Mouse (Mus musculus): ENCODE data around the gene Pdxk. TPM values are rescaled to one million over a fixed set of nuclear protein-coding genes. Genes with fewer than 3 reads are reported as not detected.
"Not testable (repeated sequence)": the region's sequence is repeated elsewhere in the genome, so short reads cannot be mapped to it uniquely, and the experiment has no call there.

Gene Pdxk
- polyA plus RNA-seq, 1 experiment from 2014 or later = 11.8 TPM

DNA sequence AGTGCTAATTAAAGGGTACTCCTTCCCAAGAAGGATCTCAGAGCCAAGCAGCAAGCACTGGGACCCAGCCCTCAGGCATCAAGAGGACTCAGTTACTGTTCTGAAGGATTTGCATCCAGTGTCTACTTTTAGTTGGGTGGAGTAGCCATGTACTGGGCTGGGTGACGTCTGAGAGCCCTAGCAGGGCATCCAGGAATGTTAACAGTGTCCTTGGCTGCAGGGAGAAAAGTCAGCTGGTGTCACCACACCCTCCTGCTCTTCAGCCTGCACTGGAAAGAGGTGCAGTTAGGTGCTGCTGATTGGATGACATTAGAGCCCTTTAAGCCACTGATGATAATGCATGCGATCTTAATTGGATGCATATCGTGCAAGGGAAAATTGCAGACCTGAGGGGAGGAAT is 31.9 kb downstream of the Pdxk start:
- WGBS = 65% methylated on average over 3 of the region's 3 CpGs
- H3K4me2 ChIP-seq = no peak overlapping the region
- no peaks in the 10 kb centered on the region for H3K4me1 ChIP-seq
- H3K27me3 ChIP-seq (replicated peaks) = no peaks in the 10 kb centered on the region
- peaks cover 10% of the 10 kb centered on the region for H3K36me3 ChIP-seq
- H3K27ac ChIP-seq = no peak overlapping the region
- no peak for ATAC-seq (ENCODE audit: insufficient read depth, low FRiP score, low read depth)
- no peak overlapping the region for H3K4me3 ChIP-seq (replicated peaks)
- no peaks in the 10 kb centered on the region for H3K9me3 ChIP-seq
- no peak overlapping the region for H3K9ac ChIP-seq

DNA sequence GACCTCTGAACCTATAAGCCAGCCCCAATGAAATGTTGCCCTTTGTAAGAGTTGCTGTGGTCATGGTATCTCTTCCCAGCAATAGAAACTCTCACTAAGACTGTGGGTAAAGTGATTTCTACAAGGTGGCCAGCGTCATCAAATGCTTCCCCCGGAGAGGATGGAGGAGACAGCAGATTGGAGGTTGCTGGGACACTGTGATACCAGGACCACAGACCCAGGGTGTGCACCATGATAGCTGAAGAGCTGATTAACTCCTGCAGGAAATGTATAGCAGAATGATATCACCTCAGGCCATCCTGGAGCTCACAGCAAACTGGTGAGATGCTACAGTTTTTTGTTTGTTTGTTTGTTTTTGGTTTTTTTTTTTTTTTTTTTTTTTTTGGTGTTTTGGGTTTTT is 35.0 kb downstream of the Pdxk start:
- H3K4me1 ChIP-seq = peaks cover 8% of the 10 kb centered on the region
- H3K9ac ChIP-seq = no peak overlapping the region
- H3K4me3 ChIP-seq (replicated peaks) = no peak overlapping the region
- 84% methylated on average over 2 of the region's 2 CpGs for WGBS
- H3K9me3 ChIP-seq = no peaks in the 10 kb centered on the region
- H3K4me2 ChIP-seq = no peak overlapping the region
- no peak overlapping the region for H3K27ac ChIP-seq
- no peak for ATAC-seq (ENCODE audit: insufficient read depth, low FRiP score, low read depth)
- H3K27me3 ChIP-seq (replicated peaks) = no peaks in the 10 kb centered on the region
- H3K36me3 ChIP-seq = peaks cover 20% of the 10 kb centered on the region

DNA sequence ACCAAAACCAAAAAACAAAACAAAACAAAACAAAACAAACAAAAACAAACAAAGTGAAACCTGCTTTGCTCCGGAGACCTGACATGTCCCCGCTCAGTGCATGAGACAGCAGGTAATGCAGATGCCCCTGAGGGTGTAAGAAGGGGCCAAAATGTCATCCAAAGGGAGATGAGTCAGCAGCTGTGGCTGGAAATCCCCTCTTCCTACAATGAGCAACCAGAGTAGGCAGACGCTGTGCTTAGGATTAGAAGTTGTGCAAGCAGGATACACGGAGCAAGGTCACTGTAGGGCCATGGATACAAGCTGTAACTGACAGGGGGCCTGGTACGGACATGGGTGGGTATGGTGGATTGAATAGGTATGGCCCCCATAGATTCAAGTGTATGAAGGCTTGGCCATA is 35.6 kb downstream of the Pdxk start:
- H3K27ac ChIP-seq = no peak overlapping the region
- H3K9ac ChIP-seq = no peak overlapping the region
- WGBS = 75% methylated on average over 5 of the region's 5 CpGs
- no peak overlapping the region for H3K4me2 ChIP-seq
- no peak overlapping the region for H3K4me3 ChIP-seq (replicated peaks)
- peaks cover 8% of the 10 kb centered on the region for H3K4me1 ChIP-seq
- peaks cover 20% of the 10 kb centered on the region for H3K36me3 ChIP-seq
- ATAC-seq (ENCODE audit: insufficient read depth, low FRiP score, low read depth) = no peak
- no peaks in the 10 kb centered on the region for H3K9me3 ChIP-seq
- H3K27me3 ChIP-seq (replicated peaks) = no peaks in the 10 kb centered on the region

DNA sequence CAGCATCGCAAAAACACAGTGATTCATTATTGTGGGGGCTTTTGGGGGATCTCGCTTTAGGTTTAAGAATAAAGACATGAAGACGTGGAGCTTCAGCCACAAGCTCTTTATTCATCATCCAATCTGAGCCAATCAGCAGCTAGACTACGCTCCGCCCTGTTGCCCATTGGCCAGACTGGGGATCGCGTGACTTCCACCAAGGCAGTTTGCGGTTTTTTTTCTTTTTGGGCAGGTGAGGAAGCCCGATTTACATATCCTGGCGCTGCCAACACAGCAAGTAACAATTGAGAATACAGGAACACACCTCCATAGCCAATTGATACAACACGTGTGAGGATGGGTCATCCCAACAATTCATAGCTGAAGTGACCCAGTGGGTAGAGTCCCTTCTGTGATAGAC is 36.7 kb downstream of the Pdxk start:
- Histone ChIP-seq H3K4me3 (replicated peaks) (no peak overlapping the region), H3K4me2 (no peak overlapping the region), H3K27ac (no peak overlapping the region), H3K9me3 (no peaks in the 10 kb centered on the region), H3K4me1 (peaks cover 8% of the 10 kb centered on the region), H3K9ac (no peak overlapping the region), H3K27me3 (replicated peaks) (no peaks in the 10 kb centered on the region), H3K36me3 (peaks cover 20% of the 10 kb centered on the region)
- WGBS = 92% methylated on average over 11 of the region's 11 CpGs
- ATAC-seq (ENCODE audit: insufficient read depth, low FRiP score, low read depth) = no peak

DNA sequence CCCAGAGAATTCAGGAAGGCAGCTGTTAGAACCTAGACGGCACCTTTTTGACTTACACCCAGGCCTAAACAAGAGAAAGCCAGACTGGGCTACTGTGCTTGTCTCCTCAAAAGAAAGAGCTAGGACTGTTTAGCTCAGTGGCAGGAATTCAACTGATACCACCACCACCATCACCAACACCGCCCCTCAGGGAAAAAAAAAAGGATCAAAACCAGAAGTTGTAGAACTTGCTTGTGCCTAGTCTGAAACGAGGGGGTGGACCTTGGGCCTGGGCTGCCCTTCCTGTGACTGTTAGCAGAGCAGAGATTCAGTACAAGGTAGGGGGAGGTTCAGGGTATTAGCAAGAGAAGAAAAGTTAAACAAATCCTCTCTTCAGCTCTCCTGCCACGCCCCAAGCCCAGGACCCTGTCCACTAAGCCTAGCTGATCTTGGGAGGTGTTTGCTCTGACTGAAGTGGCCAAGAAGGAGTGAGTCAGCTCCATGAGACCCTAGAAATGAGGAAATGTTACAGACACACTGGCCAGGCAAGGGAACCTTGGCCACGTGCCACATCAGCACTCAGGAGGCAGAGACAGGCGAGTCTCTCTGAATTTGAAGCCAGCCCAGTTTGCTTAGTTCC is 38.5 kb downstream of the Pdxk start:
- Histone ChIP-seq H3K27ac (peak overlapping the region; percentile 90), H3K36me3 (peaks cover 20% of the 10 kb centered on the region), H3K9ac (peak overlapping the region; percentile 97; the same call in 1 of the 2 replicates), H3K4me1 (peaks cover 8% of the 10 kb centered on the region), H3K9me3 (no peaks in the 10 kb centered on the region), H3K27me3 (replicated peaks) (no peaks in the 10 kb centered on the region), H3K4me3 (replicated peaks) (peak overlapping the region; percentile 66), H3K4me2 (peak overlapping the region; percentile 76)
- peak; percentile 53 for ATAC-seq (ENCODE audit: insufficient read depth, low FRiP score, low read depth)
- WGBS = 32% methylated on average over 6 of the region's 6 CpGs

DNA sequence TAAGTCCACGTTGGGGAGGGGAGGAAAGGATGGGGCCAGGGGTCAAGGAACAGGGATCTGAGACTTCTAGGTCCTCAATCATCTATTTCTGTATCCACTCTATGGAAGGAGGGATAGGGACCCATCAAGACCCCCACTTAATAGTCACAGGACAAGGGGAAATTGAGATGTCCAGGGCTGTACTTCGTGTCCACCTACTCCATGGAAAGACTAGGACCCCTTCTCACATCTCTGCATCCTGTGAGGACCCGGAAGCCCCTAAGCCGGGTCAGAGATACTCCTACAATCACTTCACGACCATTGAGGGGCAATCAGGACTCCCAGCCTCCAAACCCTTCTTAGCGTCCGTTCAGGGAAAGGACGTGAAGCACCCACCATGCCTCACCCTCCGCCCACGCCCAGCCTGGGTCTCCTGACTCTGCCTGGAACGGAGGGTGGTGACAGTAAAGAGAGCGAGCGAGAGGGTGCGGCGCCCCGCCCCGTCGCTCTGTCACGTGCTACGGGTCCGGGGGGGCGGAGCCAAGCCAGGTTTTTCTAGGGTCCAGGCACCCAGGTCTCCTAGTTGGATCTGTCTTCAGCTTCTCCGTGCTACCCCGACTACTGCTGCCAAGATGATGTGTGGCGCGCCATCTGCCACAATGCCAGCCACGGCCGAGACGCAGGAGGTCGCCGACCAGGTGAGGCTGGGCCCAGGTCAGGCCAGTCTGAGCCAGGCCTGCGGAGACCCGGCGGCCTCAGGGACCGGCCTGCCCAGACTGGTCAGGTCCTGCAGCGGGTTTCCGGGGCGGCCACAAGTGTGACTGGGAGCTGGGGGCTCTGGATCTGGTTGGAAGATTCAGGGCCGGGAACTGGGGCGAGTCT is 39.4 kb downstream of the Pdxk start, which contains the start of gene Cstb:
Cstb (plus strand) TSS at position 489 of the 861 bp plus-strand sequence.
- Histone ChIP-seq H3K4me1 (peaks cover 8% of the 10 kb centered on the region), H3K9me3 (no peaks in the 10 kb centered on the region), H3K4me3 (replicated peaks) (peak within 1 kb of the TSS; percentile 66), H3K4me2 (peak within 1 kb of the TSS; percentile 76), H3K27ac (peak within 1 kb of the TSS; percentile 90), H3K36me3 (peaks cover 20% of the 10 kb centered on the region), H3K9ac (peak within 1 kb of the TSS; percentile 97), H3K27me3 (replicated peaks) (no peaks in the 10 kb centered on the region)
- peak; percentile 90 for ATAC-seq (ENCODE audit: insufficient read depth, low FRiP score, low read depth)
- under 1% methylated on average over 40 of the region's 40 CpGs for WGBS

DNA sequence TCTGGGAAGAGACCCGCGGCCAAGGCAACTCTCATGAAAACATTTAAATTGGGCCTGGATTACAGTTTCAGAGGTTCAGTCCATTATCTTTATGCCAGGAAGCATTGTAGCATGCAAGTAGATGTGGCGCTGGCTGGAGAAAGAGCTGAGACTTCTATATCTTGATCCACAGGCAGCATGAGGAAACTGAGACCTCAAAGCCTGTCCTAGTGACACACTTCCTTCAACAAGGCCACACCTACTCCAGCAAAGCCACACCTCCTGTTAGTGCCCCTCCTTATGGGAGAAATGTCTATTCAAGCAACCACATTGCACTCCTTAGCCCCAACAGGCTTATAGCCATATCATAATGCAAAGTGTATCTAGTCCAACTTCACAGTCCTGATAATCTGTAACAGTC is 42.2 kb downstream of the Pdxk start:
- 87% methylated on average over 3 of the region's 3 CpGs for WGBS
- Histone ChIP-seq H3K27ac (no peak overlapping the region), H3K4me1 (peaks cover 8% of the 10 kb centered on the region), H3K27me3 (replicated peaks) (no peaks in the 10 kb centered on the region), H3K9me3 (no peaks in the 10 kb centered on the region), H3K36me3 (peaks cover 8% of the 10 kb centered on the region), H3K4me3 (replicated peaks) (no peak overlapping the region), H3K4me2 (no peak overlapping the region), H3K9ac (no peak overlapping the region)
- ATAC-seq (ENCODE audit: insufficient read depth, low FRiP score, low read depth) = no peak

DNA sequence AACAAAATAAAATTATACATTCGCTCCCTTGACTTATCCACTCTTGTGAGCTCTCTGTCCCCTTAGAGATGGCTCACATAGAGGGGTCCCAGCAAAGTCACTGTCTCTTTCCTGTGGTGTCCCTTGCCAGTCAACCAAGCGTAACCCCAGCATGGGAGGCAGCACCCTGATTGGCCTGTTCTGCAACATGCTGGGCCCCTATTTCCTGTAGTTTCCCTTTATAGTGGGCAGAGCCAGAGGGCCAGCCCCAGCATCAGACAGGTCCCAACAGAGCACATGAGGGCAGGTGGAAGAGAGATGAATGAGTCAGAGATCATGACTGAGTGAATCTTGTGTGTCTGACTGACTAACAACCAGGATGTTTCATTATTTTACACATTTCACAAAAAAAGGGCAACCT is 43.8 kb downstream of the Pdxk start:
- WGBS = 81% methylated on average over 2 of the region's 2 CpGs
- no peak for ATAC-seq (ENCODE audit: insufficient read depth, low FRiP score, low read depth)
- H3K36me3 ChIP-seq = no peaks in the 10 kb centered on the region
- no peak overlapping the region for H3K9ac ChIP-seq
- no peaks in the 10 kb centered on the region for H3K27me3 ChIP-seq (replicated peaks)
- H3K4me1 ChIP-seq = peaks cover 5% of the 10 kb centered on the region
- H3K4me2 ChIP-seq = no peak overlapping the region
- peak overlapping the region; percentile 7; the same call in 1 of the 2 replicates for H3K27ac ChIP-seq
- no peak overlapping the region for H3K4me3 ChIP-seq (replicated peaks)
- H3K9me3 ChIP-seq = no peaks in the 10 kb centered on the region

DNA sequence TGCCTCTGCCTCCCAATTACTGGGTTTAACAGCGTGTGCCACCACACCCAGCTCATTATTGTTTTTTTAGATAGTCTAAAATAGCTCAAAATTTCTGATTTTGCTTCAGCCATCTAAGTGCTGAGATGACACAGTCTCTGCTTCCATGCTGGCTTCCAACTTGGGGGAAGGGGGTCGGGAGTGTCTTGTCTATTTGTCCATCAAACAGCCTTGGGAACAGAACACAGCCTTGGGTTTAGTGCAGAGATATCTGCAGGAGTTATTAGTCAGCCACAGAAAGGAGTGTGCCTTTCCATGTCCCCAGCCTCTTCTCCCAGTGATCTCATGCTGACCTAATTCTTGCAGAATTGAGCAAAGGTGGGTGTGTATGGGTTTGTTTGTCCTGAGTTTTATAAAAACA is 46.0 kb downstream of the Pdxk start:
- no peaks in the 10 kb centered on the region for H3K9me3 ChIP-seq
- H3K36me3 ChIP-seq = no peaks in the 10 kb centered on the region
- no peak overlapping the region for H3K4me2 ChIP-seq
- no peaks in the 10 kb centered on the region for H3K4me1 ChIP-seq
- H3K9ac ChIP-seq = no peak overlapping the region
- WGBS = 74% methylated on average over 2 of the region's 2 CpGs
- H3K4me3 ChIP-seq (replicated peaks) = no peak overlapping the region
- H3K27ac ChIP-seq = no peak overlapping the region
- H3K27me3 ChIP-seq (replicated peaks) = no peaks in the 10 kb centered on the region
- ATAC-seq (ENCODE audit: insufficient read depth, low FRiP score, low read depth) = no peak

DNA sequence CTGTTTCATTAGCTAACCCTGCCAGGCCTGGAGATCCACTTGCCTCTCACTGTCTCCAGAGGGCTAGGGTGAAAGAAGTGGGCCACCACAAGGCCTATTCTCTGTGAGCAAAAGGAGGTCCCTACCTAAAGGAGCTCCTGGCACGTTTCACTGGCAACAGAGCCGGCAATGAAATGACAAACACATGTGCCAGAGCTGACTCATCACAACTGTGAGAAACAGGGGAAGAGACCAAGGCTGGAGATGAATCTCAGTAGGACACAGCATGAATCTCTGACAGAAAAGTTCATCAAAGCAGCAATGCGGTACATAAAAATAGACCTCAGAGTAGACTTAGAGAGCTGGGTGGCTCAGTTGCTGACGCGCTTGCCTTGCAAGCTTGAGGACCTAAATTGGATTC is 46.9 kb downstream of the Pdxk start:
- H3K27me3 ChIP-seq (replicated peaks) = no peaks in the 10 kb centered on the region
- no peak for ATAC-seq (ENCODE audit: insufficient read depth, low FRiP score, low read depth)
- no peak overlapping the region for H3K4me2 ChIP-seq
- H3K4me3 ChIP-seq (replicated peaks) = no peak overlapping the region
- no peaks in the 10 kb centered on the region for H3K36me3 ChIP-seq
- 60% methylated on average over 5 of the region's 5 CpGs for WGBS
- H3K27ac ChIP-seq = no peak overlapping the region
- no peak overlapping the region for H3K9ac ChIP-seq
- no peaks in the 10 kb centered on the region for H3K9me3 ChIP-seq
- peaks cover 3% of the 10 kb centered on the region; the same call in 1 of the 2 replicates for H3K4me1 ChIP-seq

DNA sequence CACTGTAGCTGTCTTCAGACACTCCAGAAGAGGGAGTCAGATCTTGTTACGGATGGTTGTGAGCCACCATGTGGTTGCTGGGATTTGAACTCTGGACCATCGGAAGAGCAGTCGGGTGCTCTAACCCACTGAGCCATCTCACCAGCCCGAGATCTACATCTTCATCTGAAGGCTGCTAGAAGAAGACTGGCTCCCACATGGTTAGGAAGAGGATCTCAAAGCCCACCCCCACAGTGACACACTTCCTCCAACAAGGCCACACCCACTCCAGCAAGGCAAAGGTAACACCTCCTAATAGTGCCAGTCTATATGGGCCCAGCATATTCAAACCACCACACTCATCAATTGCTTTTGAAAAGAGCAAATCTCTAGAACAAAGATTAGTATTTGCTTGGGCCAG is 49.8 kb downstream of the Pdxk start:
- 75% methylated on average over 3 of the region's 4 CpGs for WGBS
- not testable (repeated sequence) for H3K27me3 ChIP-seq (replicated peaks); H3K4me2 ChIP-seq; H3K4me3 ChIP-seq (replicated peaks); H3K36me3 ChIP-seq; H3K9me3 ChIP-seq; H3K27ac ChIP-seq; ATAC-seq (ENCODE audit: insufficient read depth, low FRiP score, low read depth); H3K9ac ChIP-seq; H3K4me1 ChIP-seq

DNA sequence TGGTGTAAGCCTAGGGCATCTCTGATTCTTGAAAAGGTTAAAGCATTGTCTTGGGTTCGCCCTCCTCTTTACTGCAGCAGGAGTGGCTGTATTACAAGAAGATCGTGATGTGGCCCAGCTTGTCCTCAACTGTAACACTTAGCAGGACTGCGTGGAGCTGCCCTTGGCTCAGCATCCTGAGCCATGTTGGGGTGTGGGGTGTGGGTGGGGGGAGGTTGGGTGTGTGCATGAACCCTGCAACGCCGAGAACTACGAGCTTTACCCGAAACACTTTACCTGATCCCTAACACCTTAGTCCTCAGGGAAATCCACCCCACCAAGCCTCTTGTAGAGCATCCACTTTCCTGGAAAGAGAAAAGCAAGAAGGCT is 51.6 kb downstream of the Pdxk start:
- peak; percentile 4; the same call in 1 of the 2 replicates for ATAC-seq (ENCODE audit: insufficient read depth, low FRiP score, low read depth)
- WGBS = 42% methylated on average over 7 of the region's 7 CpGs
- H3K4me3 ChIP-seq (replicated peaks) = peak overlapping the region; percentile 82
- H3K27ac ChIP-seq = no peak overlapping the region
- no peak overlapping the region for H3K9ac ChIP-seq
- H3K9me3 ChIP-seq = no peaks in the 10 kb centered on the region
- H3K4me1 ChIP-seq = peaks cover 9% of the 10 kb centered on the region
- H3K36me3 ChIP-seq = peaks cover 20% of the 10 kb centered on the region
- H3K4me2 ChIP-seq = peak overlapping the region; percentile 69
- no peaks in the 10 kb centered on the region for H3K27me3 ChIP-seq (replicated peaks)
